In genomic region chr7:117090911-117091550, GRCm38 (mm10) we compare ENCODE assay signal across 9 mouse cellular contexts.
DNase-seq lines count a peak whose midpoint lies in the region; ATAC-seq and TF ChIP-seq lines count a peak whose summit lies in the region.
"Had no signal": no experiment of that assay in that cellular context is flagged by ENCODE, and none has a peak within 500 bp of the region (broad histone marks: within the 10 kb centered on the region; RNA-seq: fewer than 3 reads in every experiment).

No protein-coding gene starts in this region.

- POLR2A ChIA-PET in Patski (lab: Charles Lee): interaction anchor here (0.6 to 0.7 kb wide), 3 partner anchors 35 to 230 kb away, joined by 3 to 5 read pairs (median 3); no protein-coding TSS in a partner anchor

- in situ Hi-C loops in Patski (cut with MboI; ENCODE audit: low pct_unique_long_range_greater_than_20kb): no loop called here

- ATAC-seq in Patski: peak; percentile 73

- CTCF ChIA-PET in Patski (lab: Charles Lee): interaction anchor here (1.1 kb wide), 1 partner anchor 26 kb away, joined by 3 read pairs; no protein-coding TSS in a partner anchor

- intact Hi-C loops in heart, postnatal 10 days (cut with DNase I): no loop called here
- intact Hi-C loops in left cerebral cortex, postnatal 25 days (cut with DNase I): no loop called here

- H3K27me3 ChIP-seq in Patski: no peaks in the 10 kb centered on the region
- H3K27me3 ChIP-seq: heart, embryonic 15.5 days had no signal

- no peak for TF ChIP-seq CTCF in Patski (IDR thresholded peaks at IDR 0.05)

- DNase-seq in layer of hippocampus, adult 9-11 months: peak; percentile 33
- DNase-seq in layer of hippocampus, adult 8-10 months (ENCODE audit: low spot score in 2 of 2): no peak
- peak; percentile 58 for DNase-seq in Patski (ENCODE audit: low read depth, low spot score)
- peak; percentile 47 to 56 for DNase-seq in heart, postnatal 10 days
- peak; percentile 39 to 78 for DNase-seq in left cerebral cortex, postnatal 25 days (ENCODE audit: low spot score in 2 of 2)
- DNase-seq in cerebellum, adult 8-10 months: no peak
- no peak for DNase-seq in layer of hippocampus, postnatal 25 days (ENCODE audit: extremely low spot score in 1 of 2, low spot score in 1 of 2)
- no peak for DNase-seq in testis, postnatal 10 days (ENCODE audit: low spot score)

Comparison
In these comparisons a context has a peak if more than half of its experiments do, and no peak if none do; other contexts are left out.
1. DNase-seq: peak in layer of hippocampus, adult 9-11 months (single experiment), Patski (single experiment), heart, postnatal 10 days (2 of 2) and left cerebral cortex, postnatal 25 days (2 of 2); none in layer of hippocampus, adult 8-10 months (0 of 2), cerebellum, adult 8-10 months (single experiment), layer of hippocampus, postnatal 25 days (0 of 2) and testis, postnatal 10 days (single experiment).